Mouse (Mus musculus): ENCODE data around the gene Ebi3. TPM values are rescaled to one million over a fixed set of nuclear protein-coding genes. Genes with fewer than 3 reads are reported as not detected.

Ebi3 gene
- polyA plus RNA-seq, 1 experiment from 2014 or later, result not detected

DNA sequence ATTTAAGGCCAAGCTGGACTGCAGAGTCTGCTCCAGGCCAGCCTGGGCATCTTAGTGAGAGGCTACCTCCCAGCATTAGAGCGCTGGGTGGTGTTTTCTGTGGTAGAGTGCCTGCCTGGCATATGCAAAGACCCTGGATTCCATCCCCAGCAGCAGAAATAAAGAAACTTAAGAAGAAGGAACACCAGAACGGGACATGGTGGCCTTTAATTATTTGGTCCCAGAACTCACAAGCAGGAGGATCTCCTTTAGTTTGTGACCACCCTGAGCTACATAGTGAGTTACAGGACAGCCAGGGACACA, 6.1 kb downstream of the Ebi3 start:
- Histone ChIP-seq H3K9me3 (replicated peaks) (no peaks in the 10 kb centered on the region), H3K27ac (ENCODE audit: poor library complexity, severe bottlenecking) (peak overlapping the region; percentile 93), H3K4me2 (peak overlapping the region; percentile 75), H3K4me3 (peak overlapping the region; percentile 63), H3K27me3 (replicated peaks) (peaks cover 27% of the 10 kb centered on the region), H3K36me3 (peaks cover 17% of the 10 kb centered on the region), H3K9ac (peak overlapping the region; percentile 72), H3K4me1 (replicated peaks) (peaks cover 26% of the 10 kb centered on the region)
- no peak for ATAC-seq (ENCODE audit: insufficient number of reproducible peaks, low FRiP score)
- WGBS, result 26% methylated on average over 2 of the region's 2 CpGs

DNA sequence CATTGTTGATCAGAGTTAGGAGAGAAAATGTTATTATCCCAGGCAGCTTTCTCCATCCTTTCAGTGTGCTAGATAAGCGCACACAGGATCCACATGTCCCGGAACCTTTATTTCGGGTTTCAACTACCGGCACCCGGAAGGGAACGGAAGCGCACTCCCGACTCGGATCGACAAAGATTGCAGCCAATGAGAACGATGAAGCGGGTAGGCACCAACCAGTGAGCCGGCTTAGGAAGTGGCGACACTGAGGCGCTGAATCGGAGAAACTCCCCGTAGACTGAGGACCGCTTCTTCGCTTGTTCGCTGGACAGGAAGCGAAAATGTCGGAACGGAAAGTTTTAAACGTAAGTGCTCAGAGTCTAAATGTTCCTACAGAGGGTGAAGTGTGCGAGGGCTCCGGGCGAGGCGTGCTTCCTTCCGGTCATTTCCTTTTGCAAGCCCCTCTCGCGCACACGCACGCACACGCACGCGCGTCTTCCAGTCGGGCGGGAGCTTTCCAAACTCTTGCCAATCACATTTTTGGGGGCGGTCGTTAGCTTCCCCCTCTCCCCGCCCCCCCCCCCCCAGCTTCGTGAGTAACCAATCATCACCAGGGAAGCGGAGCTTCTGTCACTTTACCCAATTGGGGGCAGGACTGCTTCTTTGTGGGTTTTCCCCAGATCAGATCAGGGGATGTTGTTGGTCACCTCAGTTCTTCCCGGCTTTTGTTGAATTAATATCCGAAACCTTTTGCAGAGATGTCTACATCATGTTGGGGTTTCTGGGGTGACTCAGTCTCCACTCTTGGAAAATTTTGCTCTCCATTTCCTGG, 6.7 kb downstream of the Ebi3 start, which contains the start of gene Yju2:
TSS of gene Yju2 (plus strand) at position 182 of the 811 bp plus-strand sequence.
- peak; percentile 92 for ATAC-seq (ENCODE audit: insufficient number of reproducible peaks, low FRiP score)
- Histone ChIP-seq H3K9ac (peak within 1 kb of the TSS; percentile 72), H3K27ac (ENCODE audit: poor library complexity, severe bottlenecking) (peak within 1 kb of the TSS; percentile 93), H3K4me2 (peak within 1 kb of the TSS; percentile 75), H3K36me3 (peaks cover 22% of the 10 kb centered on the region), H3K4me3 (peak within 1 kb of the TSS; percentile 63), H3K4me1 (replicated peaks) (peaks cover 26% of the 10 kb centered on the region), H3K27me3 (replicated peaks) (peaks cover 23% of the 10 kb centered on the region), H3K9me3 (replicated peaks) (no peaks in the 10 kb centered on the region)
- WGBS, result under 1% methylated on average over 46 of the region's 46 CpGs

DNA sequence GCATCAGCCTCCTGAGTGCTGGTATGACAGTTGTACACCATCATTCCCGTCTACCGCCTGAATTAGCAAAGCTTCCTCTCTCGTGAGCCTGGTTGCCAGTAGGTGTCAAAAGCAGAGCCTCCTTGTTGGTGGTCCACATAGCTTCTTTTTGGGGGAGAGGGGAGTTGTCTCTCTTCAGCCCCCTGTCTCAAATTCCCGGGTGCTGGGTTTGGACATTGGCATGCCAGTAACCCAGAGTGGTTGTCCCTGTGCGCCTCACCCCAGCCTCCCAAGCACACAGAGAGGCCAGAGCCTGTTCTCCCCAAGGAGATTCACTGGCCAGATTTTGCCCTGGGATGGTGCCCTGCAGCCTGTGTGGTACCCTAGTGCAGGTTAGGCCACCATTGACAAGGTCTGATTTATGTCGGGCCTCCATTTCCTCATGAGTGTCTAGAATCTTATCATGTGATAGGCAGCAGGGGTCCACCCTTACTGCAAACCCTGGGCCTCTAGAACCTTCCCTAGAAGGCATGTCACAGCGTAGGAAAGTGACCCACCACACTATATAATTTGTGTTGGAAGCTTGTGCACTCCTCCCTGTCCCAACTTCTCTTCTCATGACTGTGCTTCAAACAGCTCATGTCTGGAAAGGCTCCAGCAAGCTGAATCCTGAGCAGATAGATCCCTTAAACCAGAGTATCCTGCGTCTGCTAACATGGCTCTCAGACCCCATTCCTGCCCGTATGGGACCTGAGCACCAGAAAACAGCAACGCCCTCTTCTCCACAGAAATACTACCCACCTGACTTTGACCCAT, 7.7 kb downstream of the Ebi3 start:
- Histone ChIP-seq H3K36me3 (peaks cover 33% of the 10 kb centered on the region), H3K27me3 (replicated peaks) (peaks cover 12% of the 10 kb centered on the region), H3K27ac (ENCODE audit: poor library complexity, severe bottlenecking) (peak overlapping the region; percentile 49; the same call in 1 of the 2 replicates), H3K9ac (peak overlapping the region; percentile 72), H3K9me3 (replicated peaks) (no peaks in the 10 kb centered on the region), H3K4me2 (peak overlapping the region; percentile 75), H3K4me1 (replicated peaks) (peaks cover 26% of the 10 kb centered on the region), H3K4me3 (peak overlapping the region; percentile 63)
- WGBS, result 70% methylated on average over 10 of the region's 10 CpGs
- no peak for ATAC-seq (ENCODE audit: insufficient number of reproducible peaks, low FRiP score)

DNA sequence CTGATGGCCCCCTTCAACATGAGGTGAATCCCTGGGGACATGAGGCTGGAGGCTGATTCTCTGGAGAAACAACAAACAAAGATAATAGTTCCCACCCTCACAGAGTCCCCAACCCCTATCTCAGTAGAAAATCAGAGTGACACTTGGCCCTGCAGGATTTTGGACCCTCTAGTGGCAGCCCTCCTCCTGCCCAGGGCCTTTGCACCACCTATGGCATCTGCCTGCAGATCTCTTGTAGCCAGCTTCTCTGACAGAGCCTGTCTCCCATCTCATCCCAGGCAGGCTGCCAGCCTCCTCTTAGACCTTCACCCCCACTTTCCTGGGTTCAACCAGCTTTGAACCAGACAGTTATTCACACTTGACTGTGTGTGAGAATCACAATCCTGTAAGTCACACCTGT, 8.4 kb downstream of the Ebi3 start:
- Histone ChIP-seq H3K27me3 (replicated peaks) (peaks cover 6% of the 10 kb centered on the region), H3K4me2 (no peak overlapping the region), H3K4me1 (replicated peaks) (peaks cover 26% of the 10 kb centered on the region), H3K4me3 (no peak overlapping the region), H3K27ac (ENCODE audit: poor library complexity, severe bottlenecking) (no peak overlapping the region), H3K36me3 (peaks cover 38% of the 10 kb centered on the region), H3K9me3 (replicated peaks) (no peaks in the 10 kb centered on the region), H3K9ac (no peak overlapping the region)
- ATAC-seq (ENCODE audit: insufficient number of reproducible peaks, low FRiP score), result no peak

DNA sequence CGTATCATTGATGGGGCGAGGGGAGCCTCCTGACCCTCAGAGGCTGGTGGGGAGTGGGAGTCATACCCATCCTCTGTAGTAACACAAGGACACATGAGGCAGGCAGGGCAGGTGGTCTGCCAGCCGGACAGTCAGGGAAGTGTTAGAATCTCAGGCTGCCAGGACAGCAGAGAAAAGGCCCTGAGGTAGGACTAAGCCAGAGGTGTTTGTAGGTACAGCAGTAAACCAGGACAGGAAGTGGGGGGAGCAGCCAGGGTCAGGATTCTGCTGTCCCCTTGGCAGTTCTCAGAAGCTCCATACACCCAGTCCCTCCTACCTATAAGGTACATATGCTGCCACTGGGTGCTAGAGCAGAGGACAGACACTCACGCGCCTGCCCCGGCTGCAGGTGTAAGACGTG, 9.2 kb downstream of the Ebi3 start:
- no peak for ATAC-seq (ENCODE audit: insufficient number of reproducible peaks, low FRiP score)
- no peak overlapping the region for H3K27ac ChIP-seq (ENCODE audit: poor library complexity, severe bottlenecking)
- peaks cover 45% of the 10 kb centered on the region for H3K36me3 ChIP-seq
- H3K4me3 ChIP-seq, result no peak overlapping the region
- H3K9ac ChIP-seq, result no peak overlapping the region
- peaks cover under 1% of the 10 kb centered on the region; the same call in 1 of the 2 replicates for H3K27me3 ChIP-seq (replicated peaks)
- no peaks in the 10 kb centered on the region for H3K9me3 ChIP-seq (replicated peaks)
- peaks cover 23% of the 10 kb centered on the region for H3K4me1 ChIP-seq (replicated peaks)
- 92% methylated on average over 7 of the region's 7 CpGs for WGBS
- no peak overlapping the region for H3K4me2 ChIP-seq

DNA sequence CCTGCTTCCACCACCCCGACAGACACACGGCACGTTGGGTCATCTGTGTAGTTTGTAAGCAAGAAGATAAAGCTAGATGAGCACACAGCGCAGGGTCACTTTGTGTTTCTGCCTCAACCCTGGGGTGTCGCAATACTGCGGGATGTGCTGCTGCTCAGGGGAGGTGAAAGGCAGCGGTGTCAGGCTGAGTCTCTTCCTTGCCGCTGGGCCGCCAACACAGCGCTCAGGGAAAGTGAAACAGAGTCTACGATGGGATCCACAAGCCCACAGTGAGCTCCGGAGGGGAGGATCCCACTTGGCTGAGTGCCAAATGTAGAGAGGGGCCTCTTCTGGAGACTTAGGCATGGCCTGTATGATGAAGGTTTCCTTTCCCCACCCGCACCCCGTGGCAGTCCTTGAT, 10.7 kb downstream of the Ebi3 start:
- H3K9me3 ChIP-seq (replicated peaks), result no peaks in the 10 kb centered on the region
- H3K27me3 ChIP-seq (replicated peaks), result no peaks in the 10 kb centered on the region
- H3K27ac ChIP-seq (ENCODE audit: poor library complexity, severe bottlenecking), result no peak overlapping the region
- no peak overlapping the region for H3K9ac ChIP-seq
- WGBS, result 74% methylated on average over 14 of the region's 14 CpGs
- H3K4me1 ChIP-seq (replicated peaks), result peaks cover 27% of the 10 kb centered on the region
- no peak overlapping the region for H3K4me2 ChIP-seq
- no peak overlapping the region for H3K4me3 ChIP-seq
- no peak for ATAC-seq (ENCODE audit: insufficient number of reproducible peaks, low FRiP score)
- peaks cover 58% of the 10 kb centered on the region for H3K36me3 ChIP-seq

DNA sequence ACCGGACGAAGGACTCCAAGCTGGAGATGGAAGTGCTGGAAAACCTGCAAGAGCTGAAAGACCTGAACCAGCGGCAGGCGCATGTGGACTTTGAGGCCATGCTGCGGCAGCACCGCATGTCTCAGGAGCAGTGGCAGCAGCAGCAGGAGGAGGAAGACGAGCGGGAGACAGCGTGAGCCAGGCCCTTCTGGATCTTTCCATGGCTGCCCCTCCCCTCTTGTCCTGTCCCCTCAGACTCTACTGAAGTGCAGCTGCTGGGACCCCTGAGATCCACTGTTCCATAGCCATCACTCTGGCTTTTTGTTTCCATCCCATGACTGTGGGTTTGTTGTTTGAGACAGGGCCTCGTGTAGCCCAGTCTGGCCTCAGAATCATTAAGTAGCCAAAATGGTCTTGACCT, 12.1 kb downstream of the Ebi3 start:
- no peak overlapping the region for H3K27ac ChIP-seq (ENCODE audit: poor library complexity, severe bottlenecking)
- ATAC-seq (ENCODE audit: insufficient number of reproducible peaks, low FRiP score), result no peak
- WGBS, result 92% methylated on average over 10 of the region's 10 CpGs
- H3K4me2 ChIP-seq, result no peak overlapping the region
- H3K36me3 ChIP-seq, result peaks cover 58% of the 10 kb centered on the region
- no peak overlapping the region for H3K9ac ChIP-seq
- no peaks in the 10 kb centered on the region for H3K9me3 ChIP-seq (replicated peaks)
- peaks cover 31% of the 10 kb centered on the region for H3K4me1 ChIP-seq (replicated peaks)
- H3K27me3 ChIP-seq (replicated peaks), result no peaks in the 10 kb centered on the region
- no peak overlapping the region for H3K4me3 ChIP-seq

DNA sequence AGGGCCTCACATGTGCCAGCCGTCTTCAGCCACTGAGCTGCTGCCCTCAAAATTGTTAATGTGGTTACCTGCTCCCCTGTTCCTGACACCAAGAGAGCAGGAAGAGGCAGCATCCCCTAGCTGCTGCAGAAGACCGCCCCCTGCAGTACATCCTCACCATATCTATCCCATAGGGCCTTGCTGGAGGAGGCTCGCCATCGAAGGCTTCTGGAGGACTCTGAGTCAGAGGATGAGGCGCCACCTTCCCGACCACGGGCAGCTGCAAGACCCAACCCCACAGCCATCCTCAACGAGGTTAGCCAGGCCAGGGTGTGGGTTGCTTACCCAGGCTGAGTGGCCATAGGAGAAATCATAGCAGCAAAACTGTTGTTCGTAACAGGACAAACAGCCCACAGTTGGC, 12.6 kb downstream of the Ebi3 start:
- Histone ChIP-seq H3K9ac (no peak overlapping the region), H3K27ac (ENCODE audit: poor library complexity, severe bottlenecking) (no peak overlapping the region), H3K4me3 (no peak overlapping the region), H3K4me2 (no peak overlapping the region), H3K4me1 (replicated peaks) (peaks cover 30% of the 10 kb centered on the region), H3K9me3 (replicated peaks) (no peaks in the 10 kb centered on the region), H3K27me3 (replicated peaks) (no peaks in the 10 kb centered on the region), H3K36me3 (peaks cover 58% of the 10 kb centered on the region)
- 80% methylated on average over 9 of the region's 9 CpGs for WGBS
- ATAC-seq (ENCODE audit: insufficient number of reproducible peaks, low FRiP score), result no peak

DNA sequence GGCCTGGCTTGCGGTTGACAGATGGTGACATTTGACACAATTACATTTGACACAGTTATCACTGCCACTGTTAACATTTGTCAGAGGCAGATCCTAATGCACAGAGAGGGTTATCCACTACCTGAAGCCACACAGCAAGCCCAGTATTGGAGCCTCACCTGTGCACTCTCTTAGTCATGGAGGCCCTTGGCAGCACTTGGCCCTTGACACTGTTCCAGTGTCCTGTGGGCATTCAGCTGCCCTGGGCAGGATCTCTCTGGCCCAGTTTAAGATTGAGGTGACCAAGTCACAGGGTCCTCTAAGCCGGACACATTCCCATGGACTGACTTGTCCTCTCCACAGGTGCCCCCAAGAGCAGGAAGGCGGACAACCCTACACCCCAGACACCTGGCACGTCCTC, 14.7 kb downstream of the Ebi3 start:
- Histone ChIP-seq H3K9ac (0 out of 2 replicates have a peak overlapping the region, but pooled peaks have one; percentile 18), H3K27me3 (replicated peaks) (peaks cover 12% of the 10 kb centered on the region), H3K4me3 (no peak overlapping the region), H3K4me2 (no peak overlapping the region), H3K27ac (ENCODE audit: poor library complexity, severe bottlenecking) (no peak overlapping the region), H3K36me3 (peaks cover 44% of the 10 kb centered on the region), H3K4me1 (replicated peaks) (peaks cover 43% of the 10 kb centered on the region), H3K9me3 (replicated peaks) (no peaks in the 10 kb centered on the region)
- no peak for ATAC-seq (ENCODE audit: insufficient number of reproducible peaks, low FRiP score)
- WGBS, result 86% methylated on average over 4 of the region's 4 CpGs

DNA sequence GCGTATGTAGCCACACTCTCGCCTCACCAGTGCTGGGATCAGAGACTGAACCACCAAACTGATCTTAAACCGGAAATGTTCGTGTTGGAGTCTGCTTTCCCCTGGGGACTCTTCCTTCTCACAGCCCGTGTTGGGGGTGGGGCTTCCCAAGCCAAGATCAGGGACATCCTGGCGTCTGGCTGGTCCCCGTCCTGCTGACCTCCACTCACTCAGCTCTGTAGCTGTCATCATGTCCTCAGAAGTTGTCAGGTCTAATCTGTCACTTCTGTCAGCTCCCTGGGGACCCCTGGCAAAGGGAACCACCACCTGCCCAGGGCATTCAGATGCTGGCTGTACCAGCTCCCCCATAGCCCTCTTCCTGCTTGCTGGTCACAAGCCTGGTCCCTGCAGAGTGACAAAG, 15.8 kb downstream of the Ebi3 start:
- Histone ChIP-seq H3K4me1 (replicated peaks) (peaks cover 40% of the 10 kb centered on the region), H3K27ac (ENCODE audit: poor library complexity, severe bottlenecking) (no peak overlapping the region), H3K4me3 (no peak overlapping the region), H3K4me2 (no peak overlapping the region), H3K36me3 (peaks cover 41% of the 10 kb centered on the region), H3K9me3 (replicated peaks) (no peaks in the 10 kb centered on the region), H3K9ac (peak overlapping the region; percentile 18; the same call in 1 of the 2 replicates), H3K27me3 (replicated peaks) (peaks cover 22% of the 10 kb centered on the region)
- WGBS, result 28% methylated on average over 7 of the region's 7 CpGs
- ATAC-seq (ENCODE audit: insufficient number of reproducible peaks, low FRiP score), result no peak

DNA sequence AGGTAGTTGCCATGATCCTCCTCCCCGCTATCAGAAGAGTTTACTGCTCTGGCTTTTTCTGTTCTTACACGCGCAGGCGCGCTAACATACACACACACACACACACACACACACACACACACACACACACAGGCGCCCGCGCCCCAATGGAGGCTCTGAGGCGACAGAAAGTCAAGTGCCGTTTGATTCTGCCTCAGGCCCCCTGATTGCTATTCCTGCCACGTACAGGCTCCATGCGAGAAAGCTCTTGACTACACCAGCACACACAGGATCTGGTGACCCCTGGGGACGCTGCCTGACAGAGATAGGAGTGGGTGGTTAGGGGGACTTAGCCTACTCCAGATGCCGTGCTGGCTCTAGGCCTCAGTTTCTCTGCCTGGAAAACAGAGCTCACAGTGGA, 17.1 kb downstream of the Ebi3 start:
- WGBS, result 35% methylated on average over 14 of the region's 14 CpGs
- no peak for ATAC-seq (ENCODE audit: insufficient number of reproducible peaks, low FRiP score)
- Histone ChIP-seq H3K27me3 (replicated peaks) (peaks cover 30% of the 10 kb centered on the region), H3K27ac (ENCODE audit: poor library complexity, severe bottlenecking) (no peak overlapping the region), H3K4me2 (0 out of 2 replicates have a peak overlapping the region, but pooled peaks have one; percentile 5), H3K4me3 (no peak overlapping the region), H3K9ac (no peak overlapping the region), H3K4me1 (replicated peaks) (peaks cover 37% of the 10 kb centered on the region), H3K36me3 (peaks cover 32% of the 10 kb centered on the region), H3K9me3 (replicated peaks) (no peaks in the 10 kb centered on the region)
